ENCODE assay signal across 10 mouse cellular contexts in genomic region chr8:120167136-120167535, GRCm38 (mm10). TPM values are rescaled to one million over a fixed set of nuclear protein-coding genes. Genes with fewer than 3 reads are reported as not detected.
"Had no signal": no experiment of that assay in that cellular context is flagged by ENCODE, and none has a peak within 500 bp of the region (broad histone marks: within the 10 kb centered on the region; RNA-seq: fewer than 3 reads in every experiment).

No protein-coding gene starts in this region.

- H3K27ac ChIP-seq: kidney, embryonic 15.5 days; limb, embryonic 13.5 days; liver, embryonic 14.5 days; midbrain, embryonic 12.5 days had no signal

- H3K4me3 ChIP-seq: kidney, embryonic 15.5 days; limb, embryonic 13.5 days; midbrain, embryonic 12.5 days had no signal

- DNase-seq: kidney, postnatal 14 days; lung, adult 18-20 months; thymus, postnatal 36 days had no signal

- H3K36me3 ChIP-seq: kidney, embryonic 15.5 days; limb, embryonic 13.5 days; midbrain, embryonic 12.5 days had no signal

- H3K9ac ChIP-seq: kidney, embryonic 15.5 days; liver, embryonic 14.5 days; midbrain, embryonic 12.5 days had no signal

- H3K9me3 ChIP-seq: kidney, embryonic 15.5 days; limb, embryonic 13.5 days; midbrain, embryonic 12.5 days had no signal

- H3K4me2 ChIP-seq: kidney, embryonic 15.5 days; midbrain, embryonic 12.5 days had no signal

RNA-seq across cellular contexts. Expression of gene Fam92b, which starts 10.1 kb away (rescaled TPM):
- total RNA-seq: liver, adult 2 months; megakaryocyte-erythroid progenitor cell, adult 5-6 weeks had no signal
- polyA plus RNA-seq: limb, embryonic 13.5 days; liver, adult 2 months; liver, embryonic 14.5 days; spleen, adult 2 months had no signal
